Mouse (Mus musculus): ENCODE results near the gene Senp1.

Gene Senp1

GRCm38 (mm10) chr15:98093121-98094011 lies at the start of gene Senp1:
Gene Senp1, minus strand, starts transcription at chr15:98093744.
- DNase-seq (ENCODE audit: low spot score) = peak; percentile 80

GRCm38 (mm10) chr15:98142515-98142914 lies 49.0 kb upstream of the Senp1 start:
- no peak for DNase-seq (ENCODE audit: low spot score)

- DNase-seq (ENCODE audit: low spot score) = no peak
Measured at GRCm38 (mm10) chr15:98140809-98141208, 47.3 kb upstream of the Senp1 start.

GRCm38 (mm10) chr15:98139763-98140162 lies 46.2 kb upstream of the Senp1 start:
- no peak for DNase-seq (ENCODE audit: low spot score)

- no peak for DNase-seq (ENCODE audit: low spot score)
Measured at GRCm38 (mm10) chr15:98136871-98137270, 43.3 kb upstream of the Senp1 start.

- no peak for DNase-seq (ENCODE audit: low spot score)
Measured at GRCm38 (mm10) chr15:98135671-98136070, 42.1 kb upstream of the Senp1 start.

- DNase-seq (ENCODE audit: low spot score) = no peak
Measured at GRCm38 (mm10) chr15:98134666-98135065, 41.1 kb upstream of the Senp1 start.

- DNase-seq (ENCODE audit: low spot score) = no peak
Measured at GRCm38 (mm10) chr15:98134034-98134433, 40.5 kb upstream of the Senp1 start.

GRCm38 (mm10) chr15:98133471-98133870 lies 39.9 kb upstream of the Senp1 start:
- DNase-seq (ENCODE audit: low spot score) = no peak

GRCm38 (mm10) chr15:98131942-98132655 lies 38.6 kb upstream of the Senp1 start:
- DNase-seq (ENCODE audit: low spot score) = no peak

- no peak for DNase-seq (ENCODE audit: low spot score)
Measured at GRCm38 (mm10) chr15:98131451-98131850, 37.9 kb upstream of the Senp1 start.

- no peak for DNase-seq (ENCODE audit: low spot score)
Measured at GRCm38 (mm10) chr15:98131001-98131400, 37.5 kb upstream of the Senp1 start.

- no peak for DNase-seq (ENCODE audit: low spot score)
Measured at GRCm38 (mm10) chr15:98120831-98121230, 27.3 kb upstream of the Senp1 start.

GRCm38 (mm10) chr15:98119363-98119762 lies 25.8 kb upstream of the Senp1 start:
- DNase-seq (ENCODE audit: low spot score) = no peak

GRCm38 (mm10) chr15:98116287-98116686 lies 22.7 kb upstream of the Senp1 start:
- no peak for DNase-seq (ENCODE audit: low spot score)

- DNase-seq (ENCODE audit: low spot score) = no peak
Measured at GRCm38 (mm10) chr15:98115779-98116163, 22.2 kb upstream of the Senp1 start.

- DNase-seq (ENCODE audit: low spot score) = no peak
Measured at GRCm38 (mm10) chr15:98114852-98115778, 21.6 kb upstream of the Senp1 start.

- DNase-seq (ENCODE audit: low spot score) = no peak
Measured at GRCm38 (mm10) chr15:98114098-98114851, 20.7 kb upstream of the Senp1 start.

GRCm38 (mm10) chr15:98111791-98112190 lies 18.2 kb upstream of the Senp1 start:
- no peak for DNase-seq (ENCODE audit: low spot score)

- DNase-seq (ENCODE audit: low spot score) = peak; percentile 89
Measured at GRCm38 (mm10) chr15:98108297-98109152, 15.0 kb upstream of the Senp1 start.

Measured in ovary, adult 18-20 months (tissue).